Mouse (Mus musculus): ENCODE measurements at regions not wholly inside any gene's neighbourhood (a gene's known extent, or its start where the extent isn't known, plus 50 kb on each side); places are given as distances from the start of the nearest gene placed in this dataset.

DNA sequence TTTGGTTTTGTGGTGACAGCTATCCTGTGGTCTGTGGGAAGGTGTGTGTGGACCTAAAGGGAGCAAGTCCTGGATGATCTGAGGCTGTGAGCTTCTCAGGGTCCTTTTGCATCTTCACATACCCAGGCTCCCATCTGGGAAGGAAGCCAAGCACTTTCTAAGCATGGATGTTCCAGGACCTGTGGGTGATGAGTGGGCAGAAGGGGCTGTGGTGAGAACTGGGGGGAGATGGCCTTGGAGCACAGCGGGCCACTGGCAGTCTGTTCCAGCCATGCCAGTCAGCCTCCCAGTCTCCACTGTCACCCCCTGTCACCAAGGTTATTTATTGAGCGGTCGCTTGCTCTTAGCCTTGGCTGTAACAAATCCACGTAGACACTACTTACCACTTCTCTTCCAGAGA lies 243.3 kb downstream of the Cdh26 start:
- no peak for TF ChIP-seq CTCF (IDR thresholded peaks at IDR 0.05; ENCODE audit: insufficient read depth, low read length)
- no peak for TF ChIP-seq POLR2A (IDR thresholded peaks at IDR 0.05; ENCODE audit: borderline replicate concordance, extremely low read depth, low read depth, low read length)
